Comparison of ENCODE assay signal across 10 mouse cellular contexts in genomic region chr2:103900384-103900783, GRCm38 (mm10). TPM values are rescaled to one million over a fixed set of nuclear protein-coding genes. Genes with fewer than 3 reads are reported as not detected.
A peak's percentile ranks its signal among the peaks of the same experiment; 100 is the strongest.
DNase-seq lines count a peak whose midpoint lies in the region; ATAC-seq and TF ChIP-seq lines count a peak whose summit lies in the region.
"Had no signal": no experiment of that assay in that cellular context is flagged by ENCODE, and none has a peak within 500 bp of the region (broad histone marks: within the 10 kb centered on the region; RNA-seq: fewer than 3 reads in every experiment).

No protein-coding gene starts in this region.

- no peak overlapping the region for H3K4me2 ChIP-seq in midbrain, postnatal 0 days (ENCODE audit: low read depth, low read length, poor library complexity, severe bottlenecking)
- H3K4me2 ChIP-seq: stomach, embryonic 15.5 days had no signal

- H3K4me1 ChIP-seq in erythroblast, embryonic 14.5 days (ENCODE audit: control insufficient read depth): peaks cover 93% of the 10 kb centered on the region
- H3K4me1 ChIP-seq in midbrain, postnatal 0 days (ENCODE audit: insufficient read depth, low read length): no peaks in the 10 kb centered on the region
- peaks cover 26% of the 10 kb centered on the region for H3K4me1 ChIP-seq in thymus, adult 2 months (replicated peaks; ENCODE audit: control insufficient read depth, insufficient read depth, low read length)

- H3K9ac ChIP-seq in midbrain, postnatal 0 days (replicated peaks; ENCODE audit: low read length, poor library complexity, severe bottlenecking): no peak overlapping the region
- H3K9ac ChIP-seq: stomach, embryonic 15.5 days had no signal

- TF ChIP-seq CTCF in midbrain, postnatal 0 days (IDR thresholded peaks at IDR 0.05): no peak
- TF ChIP-seq CTCF in thymus, adult 2 months (IDR thresholded peaks at IDR 0.05; ENCODE audit: borderline replicate concordance, control insufficient read depth, extremely low read depth, insufficient read depth, low read length, poor library complexity): no peak

- H3K9me3 ChIP-seq in erythroblast, embryonic 14.5 days (ENCODE audit: control insufficient read depth, low read length): no peaks in the 10 kb centered on the region
- no peaks in the 10 kb centered on the region for H3K9me3 ChIP-seq in midbrain, postnatal 0 days (ENCODE audit: low read length)
- H3K9me3 ChIP-seq: stomach, embryonic 15.5 days had no signal

- H3K36me3 ChIP-seq in erythroblast, embryonic 14.5 days (ENCODE audit: control insufficient read depth): peaks cover 74% of the 10 kb centered on the region
- no peaks in the 10 kb centered on the region for H3K36me3 ChIP-seq in midbrain, postnatal 0 days (ENCODE audit: insufficient read depth, low read length)
- H3K36me3 ChIP-seq in thymus, adult 2 months (ENCODE audit: control insufficient read depth, insufficient read depth, low read length): no peaks in the 10 kb centered on the region
- H3K36me3 ChIP-seq: stomach, embryonic 15.5 days had no signal

- 57% methylated on average over 5 of the region's 5 CpGs for WGBS in midbrain, postnatal 0 days
- WGBS in thymus, adult 2 months: 74% methylated on average over 5 of the region's 5 CpGs

- no peaks in the 10 kb centered on the region for H3K27me3 ChIP-seq in erythroblast, embryonic 14.5 days (ENCODE audit: control insufficient read depth)
- H3K27me3 ChIP-seq in midbrain, postnatal 0 days (ENCODE audit: insufficient read depth, low read length): no peaks in the 10 kb centered on the region
- H3K27me3 ChIP-seq in thymus, adult 2 months (ENCODE audit: control insufficient read depth, insufficient read depth, low read length): no peaks in the 10 kb centered on the region
- H3K27me3 ChIP-seq: stomach, embryonic 15.5 days had no signal

- ATAC-seq in erythroblast, adult 5-6 weeks (replicated peaks; ENCODE audit: low FRiP score, poor library complexity, severe bottlenecking): no peak
- no peak for ATAC-seq in midbrain, postnatal 0 days (ENCODE audit: low FRiP score)

- no peak for TF ChIP-seq POLR2A in thymus, adult 2 months (IDR thresholded peaks at IDR 0.05; ENCODE audit: control insufficient read depth, extremely low read depth, insufficient read depth, low read length, poor library complexity)

- peak overlapping the region; percentile 67 for H3K4me3 ChIP-seq in erythroblast, embryonic 14.5 days (replicated peaks)
- H3K4me3 ChIP-seq in midbrain, postnatal 0 days (ENCODE audit: low read depth, low read length): no peak overlapping the region
- H3K4me3 ChIP-seq in thymus, adult 2 months (ENCODE audit: control insufficient read depth, insufficient read depth, low read length): no peak overlapping the region
- H3K4me3 ChIP-seq: stomach, embryonic 15.5 days had no signal

- DNase-seq in gastrocnemius, adult 8-10 months (ENCODE audit: low spot score in 2 of 2): peak; percentile 39 to 54
- peak; percentile 42 for DNase-seq in kidney, adult 8-10 months
- DNase-seq in lung, postnatal 10 days: peak; percentile 71
- no peak for DNase-seq in midbrain, postnatal 0 days (ENCODE audit: low spot score)
- no peak for DNase-seq in cerebellum, adult 11-12 months
- no peak for DNase-seq in thymus, adult 2 months

- no peak overlapping the region for H3K27ac ChIP-seq in midbrain, postnatal 0 days (ENCODE audit: low read depth, low read length)
- H3K27ac ChIP-seq in thymus, adult 2 months (ENCODE audit: control insufficient read depth, insufficient read depth, low read length): no peak overlapping the region
- H3K27ac ChIP-seq: stomach, embryonic 15.5 days had no signal

RNA-seq across cellular contexts. Expression of gene Lmo2, which starts 57.4 kb away (rescaled TPM):
- polyA plus RNA-seq in erythroblast, embryonic 14.5 days (2012): 141 and 161 TPM in 2 replicates
- total RNA-seq in erythroblast, adult 5-6 weeks (2015; ENCODE audit: low replicate concordance): 827 TPM in 2 replicates
- 564 and 619 TPM in 2 replicates for total RNA-seq in erythroblast, adult 5-6 weeks (2017; ENCODE audit: low replicate concordance)
- 1 to 10 TPM; 3.4 to 9.1 (median 4.6) TPM for total RNA-seq in gastrocnemius, adult 8-10 months (2022)
- total RNA-seq in midbrain, postnatal 0 days (2014; rRNA removed): 16.1 and 22.2 TPM in 2 replicates
- polyA plus RNA-seq in midbrain, postnatal 0 days (2015; fragmentation: Nextera tagmentation; extraction: Ambion mirVana): 22.9 and 23.4 TPM in 2 replicates
- 8.0 and 9.6 TPM in 2 replicates for polyA plus RNA-seq in thymus, adult 2 months (2012; rRNA removed)
- polyA plus RNA-seq: C2C12 had no signal

Comparison
In these comparisons a context has a peak if more than half of its experiments do, and no peak if none do; other contexts are left out.
1. DNase-seq: peak in gastrocnemius, adult 8-10 months (2 of 2), kidney, adult 8-10 months (2 of 2) and lung, postnatal 10 days (single experiment); none in midbrain, postnatal 0 days (single experiment), cerebellum, adult 11-12 months (single experiment) and thymus, adult 2 months (single experiment).
2. RNA of gene Lmo2, which starts 57.4 kb away (total RNA-seq): 564 to 827 TPM in erythroblast, adult 5-6 weeks; 16.1 to 22.2 TPM in midbrain, postnatal 0 days and 3.4 to 9.1 TPM in gastrocnemius, adult 8-10 months; every median in the first group is over 10 times any median in the second.